Mouse (Mus musculus) ES-CJ7 (cell line): ENCODE results near the gene Traf3ip3.
A peak's percentile ranks its signal among the peaks of the same experiment; 100 is the strongest.

Source experiments
- DNase-seq: peaks from one replicate; pipeline ENCODE4 v3.0.0; 2011; ENCODE audit warnings: low read depth, low spot score

Gene Traf3ip3

GRCm38 (mm10) chr1:193160317-193161032 lies 41.0 kb downstream of the Traf3ip3 start:
- peak; percentile 82 for DNase-seq

GRCm38 (mm10) chr1:193159613-193160012 lies 41.9 kb downstream of the Traf3ip3 start:
- no peak for DNase-seq

DNA sequence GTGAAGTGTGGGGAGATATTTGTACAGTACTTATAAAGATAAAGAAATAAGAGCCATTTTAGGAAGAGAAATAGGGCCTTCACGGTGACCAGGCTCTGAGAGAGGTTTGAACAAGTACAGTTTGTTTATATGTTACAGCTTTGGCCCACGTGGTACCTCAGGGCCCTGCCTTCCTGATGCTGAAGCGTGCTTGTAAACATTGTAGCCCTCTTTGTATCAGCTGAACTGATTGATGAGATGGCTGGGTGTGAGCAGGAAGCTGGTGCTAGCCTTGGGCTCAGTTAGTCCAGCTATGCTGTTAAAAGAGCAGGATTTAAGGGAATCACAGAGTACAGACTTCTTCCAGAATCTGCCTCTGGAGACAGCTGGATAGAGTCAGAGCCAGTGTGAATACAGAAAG lies 42.3 kb downstream of the Traf3ip3 start:
- no peak for DNase-seq

- no peak for DNase-seq
Observed at GRCm38 (mm10) chr1:193157111-193157492, 44.4 kb downstream of the Traf3ip3 start.

- DNase-seq = no peak
Observed at GRCm38 (mm10) chr1:193156316-193157110, 45.0 kb downstream of the Traf3ip3 start.

DNA sequence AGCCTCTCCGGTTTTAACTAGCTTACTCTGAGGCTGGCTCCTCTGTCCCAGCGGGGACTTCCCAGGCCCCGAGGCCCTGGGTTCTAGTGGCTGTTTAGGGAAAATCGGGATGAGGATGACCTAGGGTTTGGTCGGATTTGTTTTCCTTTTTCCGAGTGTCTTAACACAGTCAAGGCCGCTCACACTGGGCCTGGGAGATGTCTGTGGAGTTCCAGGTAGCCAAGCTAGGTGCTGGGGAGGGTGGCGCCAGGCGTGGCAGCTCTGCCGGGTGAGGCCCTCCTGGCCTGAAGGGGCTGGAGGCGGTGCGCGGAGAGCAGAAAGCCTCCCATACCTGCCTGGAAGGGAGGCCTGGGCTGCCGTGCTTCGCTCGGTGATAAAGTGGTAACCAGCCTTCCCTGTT lies 47.9 kb downstream of the Traf3ip3 start:
- peak; percentile 17 for DNase-seq

GRCm38 (mm10) chr1:193152872-193153271 lies 48.6 kb downstream of the Traf3ip3 start, which contains the start of gene Irf6:
TSS of gene Irf6 (plus strand) at chr1:193153111.
- DNase-seq = peak; percentile 74

DNA sequence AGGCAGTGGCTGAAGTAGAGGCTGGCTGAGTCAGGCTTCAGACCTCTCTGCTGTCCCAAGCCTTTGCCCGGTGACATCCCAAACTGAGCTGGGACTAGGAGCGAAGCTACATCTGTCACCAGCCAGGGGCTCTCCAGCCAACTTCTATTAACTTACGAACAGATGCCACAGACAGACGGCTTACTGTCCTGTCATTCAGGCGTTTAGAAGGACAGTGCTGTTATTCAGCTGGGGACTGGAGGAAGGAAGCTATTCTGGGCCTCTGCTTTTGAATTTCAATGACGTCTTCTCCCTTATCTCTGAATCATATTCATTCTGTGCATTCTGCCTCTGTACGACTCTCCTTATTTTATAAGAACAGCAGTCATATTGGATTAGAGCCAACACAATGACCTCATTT lies 50.4 kb downstream of the Traf3ip3 start:
- no peak for DNase-seq

- DNase-seq = no peak
Observed at GRCm38 (mm10) chr1:193149231-193149630, 52.3 kb downstream of the Traf3ip3 start.

GRCm38 (mm10) chr1:193146416-193146815 lies 55.1 kb downstream of the Traf3ip3 start:
- no peak for DNase-seq

- DNase-seq = no peak
Observed at GRCm38 (mm10) chr1:193145101-193145500, 56.4 kb downstream of the Traf3ip3 start.

DNA sequence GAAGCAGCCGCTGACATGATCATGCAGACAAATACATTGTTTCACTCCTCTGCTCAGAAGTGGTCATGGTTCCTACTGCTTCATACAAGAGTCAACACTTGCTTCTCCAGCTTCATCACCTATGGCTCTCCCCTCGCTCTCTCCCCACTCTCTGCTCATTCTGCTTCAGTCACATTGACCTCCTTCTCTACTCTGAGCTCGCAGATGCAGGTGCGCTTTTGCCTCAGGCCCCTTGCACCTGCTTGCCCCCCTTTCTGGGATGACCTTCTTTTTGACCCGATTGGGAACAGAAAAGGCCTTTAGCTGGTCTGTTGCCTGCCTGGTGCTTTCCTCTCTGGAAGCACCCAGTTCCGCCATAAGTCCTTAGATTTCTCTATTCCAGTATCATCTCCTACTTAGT lies 57.0 kb downstream of the Traf3ip3 start:
- DNase-seq = no peak

DNA sequence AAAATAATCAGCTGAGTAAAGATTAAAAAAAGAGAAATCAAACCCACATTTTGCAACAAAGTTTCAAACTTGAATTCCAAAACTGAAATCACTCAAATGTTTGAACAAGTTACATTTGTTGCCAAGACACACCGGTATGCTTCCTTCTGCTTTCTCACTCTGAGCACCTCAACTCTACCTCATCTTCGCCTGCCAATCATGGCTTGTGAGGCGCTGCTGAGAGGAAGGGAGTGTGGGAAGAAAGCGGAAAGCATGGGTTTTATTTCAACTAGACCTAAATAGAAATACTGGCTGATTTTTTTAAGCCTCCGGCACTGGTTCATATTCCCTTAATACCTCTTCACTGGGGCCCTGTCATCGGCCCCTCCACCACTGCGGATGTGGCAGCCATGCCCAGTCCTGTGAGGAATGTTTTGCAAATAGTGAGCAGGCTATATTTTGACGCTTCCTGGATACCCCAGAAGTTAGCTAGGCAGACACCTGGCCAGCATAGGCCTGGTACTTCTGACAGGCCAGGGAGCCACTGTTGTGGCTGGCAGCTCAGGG lies 58.9 kb downstream of the Traf3ip3 start:
- DNase-seq = no peak

GRCm38 (mm10) chr1:193141118-193141517 lies 60.4 kb downstream of the Traf3ip3 start:
- no peak for DNase-seq

DNA sequence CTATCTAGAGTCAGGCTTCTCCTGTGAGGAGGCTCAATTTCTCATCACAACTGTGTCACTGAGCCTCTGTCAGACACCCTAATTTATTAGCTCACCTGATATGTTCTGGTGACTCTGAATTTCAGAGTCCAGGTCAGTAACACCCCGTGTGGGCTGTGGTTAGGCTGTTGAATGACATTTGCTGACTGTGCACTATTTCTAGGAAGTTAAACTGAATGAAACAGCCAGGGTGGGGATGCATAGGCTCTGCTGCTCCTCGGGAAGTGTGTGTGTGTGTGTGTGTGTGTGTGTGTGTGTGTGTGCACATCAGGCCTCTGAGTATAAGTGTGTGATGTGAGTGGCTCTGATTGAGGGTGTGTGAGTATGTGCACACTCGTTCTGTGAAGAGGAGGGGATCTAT lies 62.8 kb downstream of the Traf3ip3 start:
- no peak for DNase-seq

GRCm38 (mm10) chr1:193138087-193138486 lies 63.4 kb downstream of the Traf3ip3 start:
- no peak for DNase-seq

GRCm38 (mm10) chr1:193133726-193134125 lies 67.8 kb downstream of the Traf3ip3 start:
- DNase-seq = peak; percentile 80

DNA sequence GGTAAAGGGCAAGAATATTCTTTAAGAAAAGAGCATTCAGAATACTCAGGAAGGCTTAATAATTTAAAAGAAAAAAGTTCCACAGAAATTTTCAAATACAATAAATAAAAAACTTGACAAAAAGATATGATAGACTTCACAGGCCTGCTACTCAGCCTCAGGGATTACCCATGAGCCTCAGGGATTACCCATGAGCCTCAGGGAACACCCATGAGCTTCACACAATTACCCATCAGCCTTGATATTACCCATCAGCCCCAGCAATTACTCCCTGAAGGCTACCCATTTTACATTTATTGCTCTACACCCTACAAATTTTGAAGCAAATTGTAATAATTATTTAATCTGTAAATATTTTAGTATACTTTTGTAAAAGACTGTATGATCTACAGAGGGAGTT lies 69.1 kb downstream of the Traf3ip3 start:
- DNase-seq = no peak

DNA sequence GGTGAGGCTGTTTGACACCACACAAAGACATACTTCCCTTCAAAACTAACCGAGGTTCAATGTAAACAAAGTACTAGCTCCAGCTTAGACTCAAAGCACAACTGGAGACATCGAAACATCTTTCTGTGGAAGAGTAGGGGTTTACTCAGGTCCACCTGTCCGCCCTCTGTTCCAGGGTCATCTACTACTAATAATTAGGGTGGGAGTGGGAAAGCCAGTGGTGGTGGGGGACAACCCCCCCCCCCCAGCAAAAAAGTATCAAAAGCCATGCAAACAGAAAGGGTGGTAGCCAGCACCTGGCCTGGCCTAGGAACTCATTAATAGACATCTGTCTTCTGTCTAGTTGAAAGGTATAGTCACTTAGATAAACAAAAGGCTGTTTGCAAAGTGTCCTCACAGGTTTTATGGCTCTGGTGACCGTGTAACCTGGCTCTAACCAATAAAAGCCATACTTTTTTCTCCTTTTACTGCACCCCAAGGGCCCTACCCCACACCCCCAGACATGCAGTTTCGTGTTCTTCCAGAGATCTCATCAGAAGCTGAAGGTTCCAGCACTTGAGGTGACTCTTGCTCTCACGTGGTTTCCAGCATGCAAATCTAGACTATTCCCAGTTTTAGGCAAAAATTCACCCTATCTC lies 70.1 kb downstream of the Traf3ip3 start:
- no peak for DNase-seq

DNA sequence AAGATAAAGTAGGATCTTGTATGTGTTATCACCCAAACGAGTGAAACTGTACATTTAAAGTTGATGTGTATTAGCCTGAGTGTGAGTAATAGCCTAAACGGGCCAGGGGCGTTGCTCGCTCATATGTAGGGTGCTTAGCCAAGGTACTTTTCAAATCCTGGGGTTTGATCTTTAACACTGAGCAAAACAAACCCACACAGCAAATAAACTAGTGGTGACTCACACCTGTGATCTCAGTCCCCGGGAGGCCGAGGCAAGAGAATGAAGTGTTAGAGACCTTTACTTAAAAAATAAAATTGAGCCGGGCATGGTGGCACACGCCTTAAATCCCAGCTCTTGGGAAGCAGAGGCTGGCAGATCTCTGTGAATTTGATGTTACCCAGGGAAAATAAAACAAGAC lies 70.7 kb downstream of the Traf3ip3 start:
- DNase-seq = no peak

- no peak for DNase-seq
Observed at GRCm38 (mm10) chr1:193130456-193130825, 71.1 kb downstream of the Traf3ip3 start.

GRCm38 (mm10) chr1:193129786-193130455 lies 71.6 kb downstream of the Traf3ip3 start, which contains the start of gene Diexf:
TSS of gene Diexf (minus strand) at chr1:193130272.
- peak; percentile 99 for DNase-seq
